In genomic region chr2:118658457-118658856, GRCm38 (mm10) we compare ENCODE assay signal across 11 mouse cellular contexts. TPM values are rescaled to one million over a fixed set of nuclear protein-coding genes. Genes with fewer than 3 reads are reported as not detected.
DNase-seq lines count a peak whose midpoint lies in the region; ATAC-seq lines count a peak whose summit lies in the region.
"Had no signal": no experiment of that assay in that cellular context is flagged by ENCODE, and none has a peak within 500 bp of the region (broad histone marks: within the 10 kb centered on the region; RNA-seq: fewer than 3 reads in every experiment).

No protein-coding gene starts in this region.

- H3K27me3 ChIP-seq in kidney, embryonic 15.5 days, result peaks cover 24% of the 10 kb centered on the region
- H3K27me3 ChIP-seq in liver, embryonic 12.5 days (replicated peaks), result 0 out of 2 replicates have a peak, but pooled peaks cover 9% of the 10 kb centered on the region
- no peaks in the 10 kb centered on the region for H3K27me3 ChIP-seq in stomach, embryonic 16.5 days (ENCODE audit: control insufficient read depth, insufficient read depth, low read length)
- H3K27me3 ChIP-seq: Patski had no signal

- peaks cover 38% of the 10 kb centered on the region for H3K4me1 ChIP-seq in kidney, embryonic 15.5 days
- peaks cover 70% of the 10 kb centered on the region for H3K4me1 ChIP-seq in liver, embryonic 12.5 days
- peaks cover 42% of the 10 kb centered on the region for H3K4me1 ChIP-seq in stomach, embryonic 16.5 days (ENCODE audit: control insufficient read depth, insufficient read depth, low read length)

- H3K4me2 ChIP-seq in kidney, embryonic 15.5 days, result no peak overlapping the region
- H3K4me2 ChIP-seq in liver, embryonic 12.5 days, result peak overlapping the region; percentile 76
- 0 out of 2 replicates have a peak overlapping the region, but pooled peaks have one; percentile 6 for H3K4me2 ChIP-seq in stomach, embryonic 16.5 days (ENCODE audit: low read depth, low read length)

- DNase-seq in kidney, adult 8-10 months, result no peak
- peak; percentile 85 for DNase-seq in c-Kit-positive CD71-positive TER-119-positive erythroid progenitor cells, embryonic 14.5 days (ENCODE audit: low spot score)
- DNase-seq in cerebellum, adult 8-10 months, result no peak
- DNase-seq in left cerebral cortex, adult 11 months (ENCODE audit: low spot score), result no peak
- DNase-seq in right cerebral cortex, postnatal 10 days (ENCODE audit: low spot score in 2 of 2), result no peak
- DNase-seq: cerebellum, adult 9-10 months had no signal

- H3K9ac ChIP-seq in kidney, embryonic 15.5 days, result no peak overlapping the region
- peak overlapping the region; percentile 70 for H3K9ac ChIP-seq in liver, embryonic 12.5 days
- no peak overlapping the region for H3K9ac ChIP-seq in stomach, embryonic 16.5 days (ENCODE audit: low read length)

- no peaks in the 10 kb centered on the region for H3K9me3 ChIP-seq in kidney, embryonic 15.5 days (replicated peaks)
- no peaks in the 10 kb centered on the region for H3K9me3 ChIP-seq in liver, embryonic 12.5 days (replicated peaks)
- H3K9me3 ChIP-seq in stomach, embryonic 16.5 days (replicated peaks; ENCODE audit: control insufficient read depth, low read length), result no peaks in the 10 kb centered on the region

- no peak overlapping the region for H3K27ac ChIP-seq in kidney, embryonic 15.5 days
- H3K27ac ChIP-seq in liver, embryonic 12.5 days, result peak overlapping the region; percentile 99
- H3K27ac ChIP-seq in stomach, embryonic 16.5 days (ENCODE audit: low read length), result peak overlapping the region; percentile 71

- no peak overlapping the region for H3K4me3 ChIP-seq in kidney, embryonic 15.5 days (replicated peaks)
- H3K4me3 ChIP-seq in liver, embryonic 12.5 days, result peak overlapping the region; percentile 54
- H3K4me3 ChIP-seq in stomach, embryonic 16.5 days (replicated peaks; ENCODE audit: low read length), result no peak overlapping the region

- 22% methylated on average over 4 of the region's 4 CpGs for WGBS in kidney, embryonic 15.5 days
- WGBS in liver, embryonic 12.5 days (ENCODE audit: insufficient replicate concordance), result 15% methylated on average over 4 of the region's 4 CpGs
- WGBS in stomach, embryonic 16.5 days, result 31% methylated on average over 4 of the region's 4 CpGs

- no peaks in the 10 kb centered on the region for H3K36me3 ChIP-seq in kidney, embryonic 15.5 days
- H3K36me3 ChIP-seq in liver, embryonic 12.5 days, result no peaks in the 10 kb centered on the region
- H3K36me3 ChIP-seq in stomach, embryonic 16.5 days (ENCODE audit: control insufficient read depth, insufficient read depth, low read length), result no peaks in the 10 kb centered on the region

- ATAC-seq in kidney, embryonic 15.5 days (replicated peaks; ENCODE audit: low FRiP score), result peak; percentile 75; the same call in 1 of the 2 replicates
- ATAC-seq in liver, embryonic 12.5 days, result peak; percentile 85
- peak; percentile 89; the same call in 1 of the 2 replicates for ATAC-seq in stomach, embryonic 16.5 days (ENCODE audit: insufficient read depth, low FRiP score)

RNA-seq across cellular contexts. Expression of gene Pak6, which starts 4.6 kb away (rescaled TPM):
- polyA plus RNA-seq in kidney, embryonic 15.5 days (2015; fragmentation: Nextera tagmentation; extraction: Ambion mirVana), result 0.84 and 1.3 TPM in 2 replicates
- 1.4 and 1.9 TPM in 2 replicates for polyA plus RNA-seq in liver, embryonic 12.5 days (2016; fragmentation: Nextera tagmentation; extraction: Ambion mirVana)
- polyA plus RNA-seq in stomach, embryonic 16.5 days (2015; fragmentation: Nextera tagmentation; extraction: Ambion mirVana), result 5.2 and 5.4 TPM in 2 replicates

RNA-seq across cellular contexts. Expression of gene Ankrd63, which starts 45.3 kb away (rescaled TPM):
- polyA plus RNA-seq in kidney, embryonic 15.5 days (2015; fragmentation: Nextera tagmentation; extraction: Ambion mirVana), result 0.28 and 0.39 TPM in 2 replicates
- 0.07 TPM in 1 of 2 replicates, not detected in the other for polyA plus RNA-seq in liver, embryonic 12.5 days (2016; fragmentation: Nextera tagmentation; extraction: Ambion mirVana)
- 0.06 TPM in 2 replicates for polyA plus RNA-seq in stomach, embryonic 16.5 days (2015; fragmentation: Nextera tagmentation; extraction: Ambion mirVana)
- polyA plus RNA-seq: limb, embryonic 11.5 days had no signal
